Mouse (Mus musculus) CD4-positive, CD25-positive, alpha-beta regulatory T cell, adult 2 months (primary cell): ENCODE measurements at regions not wholly inside any gene's neighbourhood (a gene's known extent, or its start where the extent isn't known, plus 50 kb on each side); places are given as distances from the start of the nearest gene placed in this dataset.

ENCODE experiments used
- DNase-seq: peaks from one replicate; pipeline ENCODE4 v3.0.0-alpha.2; 2012; ENCODE audit warnings: low read depth, low spot score

DNA sequence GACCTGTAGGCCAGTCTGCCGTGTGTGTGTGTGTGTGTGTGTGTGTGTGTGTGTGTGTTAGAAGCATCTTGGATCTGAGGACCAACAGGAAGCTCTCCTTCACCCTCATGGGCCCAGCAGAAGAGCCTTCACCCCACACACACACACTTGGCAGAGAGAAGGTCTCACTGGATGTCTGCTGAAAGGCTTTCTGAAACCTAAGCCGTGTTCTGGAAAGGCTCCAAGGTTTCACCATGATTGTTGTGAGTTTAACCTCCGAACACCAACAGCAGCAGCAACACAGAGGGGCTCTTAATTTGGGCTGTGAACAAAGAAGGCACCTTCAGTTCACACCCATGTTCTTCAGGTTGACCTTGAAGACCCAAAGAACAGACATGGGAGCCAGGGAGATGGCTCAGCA is 124.9 kb upstream of the Dynlrb2 start:
- DNase-seq = no peak

DNA sequence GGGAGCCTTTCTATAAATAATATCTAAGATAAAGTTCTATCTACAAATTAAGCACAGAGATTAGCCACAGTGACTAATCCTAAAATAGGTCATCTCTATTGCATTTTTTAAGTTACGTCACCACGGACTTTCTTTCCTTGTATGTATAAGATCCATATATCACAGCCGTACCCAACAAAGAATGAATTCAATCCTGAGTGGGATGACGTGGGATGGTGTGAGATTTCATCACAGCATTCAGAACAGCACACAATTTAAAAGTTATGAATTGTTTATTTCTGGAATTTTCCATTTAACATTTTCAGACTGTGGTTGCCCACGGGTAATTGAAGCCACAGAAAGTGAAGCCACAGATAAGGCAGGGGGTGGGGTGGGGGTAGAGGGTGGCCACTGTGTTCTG is 129.0 kb upstream of the Dynlrb2 start:
- DNase-seq = no peak

DNA sequence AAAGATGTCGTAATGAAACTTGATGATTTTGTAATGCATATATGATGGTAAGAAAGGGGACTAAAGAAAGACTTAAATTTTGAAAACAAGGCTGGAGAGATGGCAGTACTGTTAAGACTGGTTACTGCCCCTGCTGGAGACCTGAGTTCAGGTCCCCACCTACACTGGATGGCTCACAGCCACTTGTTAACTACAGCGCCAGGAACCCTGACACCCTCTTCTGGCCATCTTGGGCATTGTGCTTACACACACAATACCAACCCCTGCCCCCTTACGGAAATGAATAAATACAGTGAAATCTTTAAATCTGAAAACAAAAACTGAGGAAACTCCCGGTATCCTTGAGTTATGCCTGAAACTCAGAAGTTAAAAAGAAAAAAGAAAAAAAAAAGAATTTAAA is 131.7 kb upstream of the Dynlrb2 start:
- DNase-seq = peak; percentile 10

DNA sequence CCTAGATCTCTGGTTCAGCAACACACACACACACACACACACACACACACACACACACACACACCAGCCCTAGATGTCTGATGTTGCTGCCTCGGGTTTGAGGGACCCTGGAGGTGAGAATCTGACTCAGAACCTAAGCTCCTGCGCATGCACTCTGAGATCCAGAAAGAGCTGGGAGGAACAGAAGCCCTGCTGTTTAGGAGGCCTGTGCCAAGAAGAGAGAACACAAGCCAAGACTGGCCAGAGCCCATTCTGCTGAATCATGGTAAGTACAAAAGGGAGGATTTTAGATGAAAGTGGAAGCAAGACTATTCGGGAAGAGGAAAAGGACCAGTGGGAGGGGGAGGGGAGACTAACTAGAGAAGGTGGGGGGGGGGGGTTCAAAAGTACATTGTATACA is 132.2 kb upstream of the Dynlrb2 start:
- DNase-seq = no peak

DNA sequence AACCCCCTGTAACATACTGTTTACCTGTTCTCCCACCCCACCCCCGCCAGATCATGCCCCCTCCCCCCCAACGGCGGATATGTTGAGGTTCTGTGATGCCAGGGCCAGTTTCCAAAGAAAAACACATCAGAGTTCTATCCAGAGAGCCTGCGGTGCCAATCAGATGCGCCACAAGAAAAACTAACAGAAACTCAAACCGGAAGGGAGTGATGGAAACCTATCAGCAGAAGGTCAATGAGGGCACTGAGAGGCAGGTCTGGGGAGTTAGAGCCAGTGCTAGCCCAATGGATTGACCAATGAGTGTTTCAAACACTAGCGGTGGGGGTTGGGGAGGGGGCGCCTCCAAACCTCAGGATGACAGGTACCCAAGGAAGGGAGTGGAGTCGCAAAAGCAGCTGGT is 132.7 kb upstream of the Dynlrb2 start:
- DNase-seq = no peak

GRCm38 (mm10) chr8:116367491-116367890 is 137.3 kb upstream of the Dynlrb2 start:
- no peak for DNase-seq

GRCm38 (mm10) chr8:116366706-116367105 is 138.1 kb upstream of the Dynlrb2 start:
- DNase-seq = no peak

- no peak for DNase-seq
Observed at GRCm38 (mm10) chr8:116364751-116365150, 140.0 kb upstream of the Dynlrb2 start.

DNA sequence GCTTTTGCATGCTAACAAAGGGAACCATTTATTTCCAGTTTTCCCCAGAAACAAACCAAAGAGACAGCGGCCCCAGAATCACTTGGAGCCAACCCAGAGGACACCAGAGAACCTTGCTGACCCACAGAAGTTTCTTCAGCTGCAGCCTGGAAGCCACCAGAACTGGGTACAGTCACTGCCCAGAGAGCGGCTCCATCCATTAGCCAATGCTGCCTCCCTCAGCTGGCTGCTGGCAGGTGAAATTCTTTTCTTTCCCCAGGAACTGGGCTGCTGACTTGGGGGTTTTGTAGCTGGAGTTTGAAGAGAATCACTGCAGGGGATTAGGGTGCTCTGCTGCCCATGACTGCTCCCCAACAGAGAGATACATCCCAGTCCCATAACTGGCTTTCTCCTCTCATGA is 140.6 kb upstream of the Dynlrb2 start:
- no peak for DNase-seq

DNA sequence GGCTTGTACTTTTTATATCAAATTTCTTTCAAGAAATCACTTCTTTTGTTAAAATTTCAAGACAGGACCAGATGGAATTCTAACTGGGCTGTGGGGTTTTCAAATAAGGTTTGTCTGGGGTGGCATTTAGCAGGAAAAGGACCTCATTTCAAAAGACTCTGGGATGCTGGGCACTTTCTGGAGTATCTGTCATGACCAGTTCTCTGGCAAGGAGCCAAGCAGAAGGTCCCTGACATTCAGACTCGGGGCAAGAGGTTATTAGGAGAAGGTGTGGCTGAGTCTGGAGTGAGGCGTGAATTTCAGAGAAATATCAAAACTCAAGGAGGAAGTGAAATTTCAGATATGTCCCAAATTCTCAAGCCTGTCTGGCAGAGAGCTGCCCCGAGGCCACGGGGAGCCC is 142.4 kb upstream of the Dynlrb2 start:
- DNase-seq = no peak

- DNase-seq = no peak
Observed at GRCm38 (mm10) chr8:116359761-116360160, 145.0 kb upstream of the Dynlrb2 start.

DNA sequence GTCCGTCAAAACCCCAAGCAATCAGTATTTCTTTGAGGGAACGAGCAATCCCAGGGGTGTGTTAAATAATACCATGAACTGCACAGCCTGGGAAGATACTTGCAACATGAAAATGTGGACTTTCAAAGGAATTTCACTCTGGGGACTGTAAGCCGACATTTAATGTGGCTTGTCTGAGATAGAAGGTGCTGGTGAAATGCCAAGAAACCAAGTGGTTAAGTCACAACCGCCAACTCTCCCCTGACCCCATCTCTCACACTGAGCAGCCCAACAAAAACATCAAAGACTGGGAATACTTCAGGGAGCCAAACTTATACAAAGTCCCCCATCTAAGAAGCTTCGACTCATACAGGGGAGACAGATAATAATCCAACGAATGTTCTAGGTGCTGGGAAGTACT is 150.0 kb upstream of the Dynlrb2 start:
- DNase-seq = no peak

DNA sequence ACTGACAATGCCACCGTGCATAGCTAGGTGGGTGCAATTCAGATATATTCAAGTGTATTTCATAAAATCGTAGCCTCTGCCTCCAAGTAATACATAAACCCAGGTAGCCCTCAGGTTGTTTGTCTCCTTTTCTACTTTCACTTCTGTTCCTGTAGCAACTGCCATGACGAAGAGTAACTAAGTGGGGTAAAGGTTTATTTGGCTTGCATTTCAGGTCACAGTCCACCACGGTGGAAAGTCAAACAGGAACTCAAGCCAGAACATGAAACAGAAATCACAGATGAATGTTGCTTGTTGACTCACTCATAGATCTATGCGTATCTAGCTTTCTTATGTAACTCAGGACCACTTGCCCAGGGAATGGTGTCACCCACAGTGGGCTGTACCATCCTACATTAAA is 150.9 kb upstream of the Dynlrb2 start:
- no peak for DNase-seq

GRCm38 (mm10) chr8:116352635-116353034 is 152.1 kb upstream of the Dynlrb2 start:
- DNase-seq = no peak

DNA sequence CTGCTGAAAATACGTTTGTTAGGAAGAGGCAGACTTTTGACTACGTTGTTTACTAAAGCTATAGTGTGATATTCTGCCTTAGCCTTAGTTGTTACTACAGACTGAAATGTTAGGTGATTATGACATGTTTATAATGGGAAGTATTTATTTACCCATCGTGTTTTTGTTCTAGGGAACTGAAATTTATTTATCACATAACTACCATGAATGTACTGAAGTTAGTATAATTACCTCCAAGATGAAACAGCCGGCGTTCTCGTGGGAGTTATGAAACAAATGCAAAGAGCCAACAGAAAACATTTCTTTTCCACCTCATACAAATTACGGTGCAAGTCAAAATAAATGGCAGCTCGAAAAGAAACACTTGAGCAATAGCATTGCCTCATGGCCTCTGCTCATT is 155.8 kb upstream of the Dynlrb2 start:
- DNase-seq = no peak

- DNase-seq = no peak
Observed at GRCm38 (mm10) chr8:116346990-116347389, 157.8 kb upstream of the Dynlrb2 start.

DNA sequence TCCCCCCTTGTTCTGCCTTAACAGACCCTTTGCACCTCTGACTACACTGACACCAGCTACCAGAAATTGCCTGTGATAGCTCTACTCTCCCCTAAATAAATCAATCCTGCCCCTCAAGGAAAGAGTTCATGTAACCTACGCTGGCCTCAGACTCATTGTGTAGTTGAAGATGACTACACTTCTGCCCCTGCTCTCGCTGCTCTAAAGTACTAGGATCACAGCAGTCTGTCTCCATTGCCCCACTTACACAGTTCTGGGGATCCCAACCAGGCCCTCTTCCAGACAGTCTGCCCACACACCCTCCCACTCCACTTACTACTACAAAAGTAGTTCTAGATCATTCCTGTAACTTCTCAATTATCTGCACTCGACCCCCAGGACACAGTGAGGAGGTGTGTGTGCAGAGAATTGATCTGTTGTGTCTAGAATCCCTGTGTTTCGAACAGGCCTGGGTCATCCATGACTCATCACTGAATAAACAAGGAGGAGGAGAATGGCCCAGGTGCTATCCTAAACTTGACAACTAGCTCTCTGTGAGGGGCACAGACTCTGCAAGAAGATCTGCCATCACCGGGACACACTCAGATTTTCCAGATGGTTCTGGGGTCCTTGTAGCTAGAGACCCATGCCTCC is 160.1 kb upstream of the Dynlrb2 start:
- DNase-seq = no peak

DNA sequence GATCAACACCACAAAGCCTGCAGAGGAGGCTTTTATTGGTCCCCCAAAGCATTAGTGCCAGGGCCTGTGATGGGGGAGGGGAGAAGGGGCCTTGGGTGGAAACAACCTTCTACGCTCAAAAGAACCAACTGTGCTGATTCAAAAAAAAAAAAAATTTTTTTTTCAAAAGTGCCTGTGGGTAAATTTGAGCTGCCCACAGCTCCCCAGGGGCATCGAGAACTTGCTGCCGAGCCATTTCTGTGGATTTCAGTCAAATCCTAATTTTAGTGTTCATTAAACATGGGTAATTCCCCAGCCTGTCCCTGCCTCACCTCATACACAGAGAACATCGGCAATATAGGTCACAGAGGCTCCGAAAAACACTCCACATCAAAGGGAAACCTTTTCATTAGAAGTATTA is 161.2 kb upstream of the Dynlrb2 start:
- no peak for DNase-seq

DNA sequence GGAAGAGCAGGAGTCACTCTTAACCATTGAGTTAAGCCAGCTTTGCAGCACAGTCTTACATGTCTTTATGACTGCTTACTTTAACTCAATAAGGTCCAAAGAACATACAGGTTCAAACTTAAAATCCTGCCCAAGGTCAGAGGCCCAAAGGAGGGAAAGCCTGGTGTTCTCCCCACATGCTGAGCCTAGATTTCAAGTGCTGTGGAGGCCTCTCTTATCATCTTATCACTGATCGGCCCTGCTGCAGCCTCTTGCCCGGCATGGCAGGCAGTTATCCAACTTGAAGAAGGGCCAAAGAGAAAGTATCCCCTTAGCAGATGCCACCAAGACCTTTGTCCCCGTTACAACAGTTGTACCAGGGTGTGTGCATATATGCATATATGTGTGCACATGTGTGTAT is 170.0 kb upstream of the Dynlrb2 start:
- DNase-seq = no peak

DNA sequence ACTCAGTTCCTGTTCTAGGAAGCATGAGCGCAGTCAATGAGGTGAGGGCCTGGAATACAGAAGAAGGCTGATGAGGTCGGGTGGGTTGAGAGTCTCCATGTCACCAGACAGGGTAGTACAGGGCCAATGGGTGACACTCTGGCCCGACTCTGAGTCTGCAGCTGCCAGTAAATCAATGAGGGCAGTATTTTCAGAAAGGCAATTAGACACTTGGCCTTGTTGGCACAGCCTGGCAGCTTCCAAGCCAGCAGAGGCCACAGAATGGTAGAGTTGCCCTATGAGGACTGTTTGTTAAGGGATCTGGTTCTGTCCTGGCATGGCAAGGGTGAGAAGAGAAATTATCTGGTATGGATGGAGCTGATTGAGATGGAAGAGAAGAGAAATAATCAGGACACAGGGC is 170.7 kb upstream of the Dynlrb2 start:
- no peak for DNase-seq

DNA sequence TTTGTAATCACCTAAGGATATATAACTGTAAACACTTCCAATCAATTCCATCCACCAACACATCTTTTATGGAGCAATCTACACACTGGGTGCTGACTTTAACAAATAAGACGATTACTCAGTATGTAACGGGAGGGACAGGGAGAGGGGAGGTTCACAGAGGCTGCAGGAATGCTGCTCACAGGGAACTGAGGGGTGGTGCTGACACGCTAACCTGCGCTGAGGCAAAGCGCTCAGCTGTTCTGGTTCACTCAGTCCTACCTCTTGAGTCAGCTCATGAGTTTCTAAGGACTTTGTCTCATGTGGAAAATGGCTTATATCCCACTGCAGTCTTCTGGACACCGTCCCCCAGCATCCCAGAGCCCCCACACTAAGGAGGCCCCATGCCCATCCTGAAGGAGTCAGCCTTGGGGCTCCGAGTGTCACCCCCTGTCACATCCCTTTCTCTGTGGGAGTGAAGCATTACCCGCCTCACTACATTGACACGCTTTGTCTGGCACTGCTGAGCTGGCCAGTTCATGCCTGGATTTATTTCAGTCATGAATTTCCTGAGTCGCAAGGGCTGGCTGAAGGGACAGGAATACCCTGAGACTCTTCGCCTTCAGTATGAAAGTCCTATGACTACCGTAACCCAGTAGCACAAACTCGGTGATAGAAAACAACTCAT is 184.6 kb upstream of the Dynlrb2 start:
- no peak for DNase-seq

DNA sequence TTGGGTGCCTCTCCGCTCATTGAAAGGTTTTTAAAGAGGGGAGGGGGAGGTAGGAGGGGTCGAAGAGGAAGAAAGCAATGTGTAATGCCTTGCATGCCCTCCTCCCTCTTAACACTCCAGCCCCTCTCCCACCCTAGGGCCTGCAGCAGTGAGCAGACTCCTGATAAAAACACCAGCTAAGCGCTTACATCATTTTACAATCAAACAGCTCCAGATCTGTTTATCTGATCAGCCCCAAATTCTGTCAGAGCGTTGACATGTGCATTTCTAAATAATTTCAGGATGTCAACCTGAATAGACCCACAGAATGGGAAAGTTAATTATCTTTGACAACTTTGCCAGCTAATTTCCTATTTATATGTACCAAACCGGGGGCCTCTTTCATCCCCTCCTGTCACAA is 189.4 kb upstream of the Dynlrb2 start:
- no peak for DNase-seq

DNA sequence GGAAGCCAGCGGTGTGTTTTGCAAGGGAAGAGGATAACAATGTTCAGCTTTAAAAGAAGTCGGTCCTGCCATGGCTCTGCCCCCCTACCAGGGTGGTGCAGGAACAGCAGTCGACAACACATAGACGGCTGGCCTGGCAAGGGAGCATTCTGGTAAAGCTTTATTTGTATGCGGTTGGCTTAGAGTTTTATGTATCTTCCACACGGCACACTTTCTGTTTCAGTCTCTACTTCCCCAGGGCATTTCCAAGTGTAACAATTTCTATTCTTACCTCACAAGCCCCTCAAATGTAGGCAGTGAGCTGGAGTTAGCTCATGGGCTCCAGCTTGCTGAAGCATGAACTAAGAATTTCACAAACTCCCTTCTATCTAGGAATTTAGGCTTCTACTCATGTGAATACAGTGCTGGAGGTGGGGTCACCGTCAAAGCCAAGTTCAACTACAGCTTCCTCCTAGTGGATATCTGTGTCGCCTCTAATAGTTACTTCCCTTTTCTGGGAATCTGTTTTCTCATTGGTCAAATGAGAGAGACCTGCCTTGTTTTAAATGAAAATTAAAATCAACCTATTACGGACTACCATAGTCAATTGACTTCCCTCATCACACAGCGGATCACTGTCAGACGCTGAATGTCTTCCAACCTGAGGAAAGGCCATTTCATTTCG is 190.2 kb upstream of the Dynlrb2 start:
- DNase-seq = no peak
